Mouse (Mus musculus): ENCODE measurements around the gene Rnf141. TPM values are rescaled to one million over a fixed set of nuclear protein-coding genes. Genes with fewer than 3 reads are reported as not detected.

The Rnf141 gene
- total RNA-seq, 1 experiment from 2014 or later = 74.3 TPM

GRCm38 (mm10) chr7:110762605-110763180, 81.6 kb downstream of the Rnf141 start:
- DNase-seq = no peak

- DNase-seq = no peak
Measured at GRCm38 (mm10) chr7:110756440-110756839, 87.8 kb downstream of the Rnf141 start.

- DNase-seq = no peak
Measured at GRCm38 (mm10) chr7:110753926-110754330, 90.3 kb downstream of the Rnf141 start.

GRCm38 (mm10) chr7:110753310-110753709, 90.9 kb downstream of the Rnf141 start:
- no peak for DNase-seq

GRCm38 (mm10) chr7:110751634-110752033, 92.6 kb downstream of the Rnf141 start:
- DNase-seq = no peak

- DNase-seq = no peak
Measured at GRCm38 (mm10) chr7:110750834-110751233, 93.4 kb downstream of the Rnf141 start.

Small RNAs within 50 kb of the gene (microRNA-seq; reads per million reads assigned to microRNA genes)
- 0 reads per million in 2 experiments for gene Gm47282

Other genes with a start within 250 kb of the Rnf141 start
- gene Sbf2, start 229.5 kb downstream of the Rnf141 start, total RNA-seq (2021) = 37.3 and 57.0 TPM in 2 replicates
- gene Adm, start 216.8 kb downstream of the Rnf141 start, total RNA-seq (2021) = 12.6 and 20.1 TPM in 2 replicates
- 18.9 and 24.6 TPM in 2 replicates for gene Ampd3, start 76.3 kb downstream of the Rnf141 start, total RNA-seq (2021)
- gene Lyve1, start 18.8 kb upstream of the Rnf141 start, total RNA-seq (2021) = 3.8 and 5.9 TPM in 2 replicates
- gene Mrvi1, start 138.0 kb upstream of the Rnf141 start, total RNA-seq (2021) = 6.0 and 9.1 TPM in 2 replicates
- gene Ctr9, start 184.5 kb upstream of the Rnf141 start, total RNA-seq (2021) = 48.6 and 53.9 TPM in 2 replicates
- gene Eif4g2, start 238.6 kb upstream of the Rnf141 start, total RNA-seq (2021) = 875 and 903 TPM in 2 replicates